Mouse (Mus musculus) gastrocnemius, postnatal 14 days (tissue): Measurements from ENCODE around the gene Igfbp5. TPM values are rescaled to one million over a fixed set of nuclear protein-coding genes. Genes with fewer than 3 reads are reported as not detected.

Source experiments
- DNase-seq: peaks from one replicate; pipeline ENCODE4 v3.0.0; 2021; ENCODE audit warnings: mixed read lengths
- intact Hi-C: fragments of 180-260 bp; cut with DNase I; formaldehyde crosslinking; loops from one replicate; pipeline ENCODE4 v1.15.1; 2025; ENCODE audit warnings: low total_unique reads
- total RNA-seq, 2 experiments: library from RNA; stranded (reverse); gene quantifications; 2 replicates each; pipeline ENCODE4 v1.2.3; 2021

The Igfbp5 gene
- total RNA-seq, 2 experiments from 2014 or later: 254 to 324 TPM

DNA sequence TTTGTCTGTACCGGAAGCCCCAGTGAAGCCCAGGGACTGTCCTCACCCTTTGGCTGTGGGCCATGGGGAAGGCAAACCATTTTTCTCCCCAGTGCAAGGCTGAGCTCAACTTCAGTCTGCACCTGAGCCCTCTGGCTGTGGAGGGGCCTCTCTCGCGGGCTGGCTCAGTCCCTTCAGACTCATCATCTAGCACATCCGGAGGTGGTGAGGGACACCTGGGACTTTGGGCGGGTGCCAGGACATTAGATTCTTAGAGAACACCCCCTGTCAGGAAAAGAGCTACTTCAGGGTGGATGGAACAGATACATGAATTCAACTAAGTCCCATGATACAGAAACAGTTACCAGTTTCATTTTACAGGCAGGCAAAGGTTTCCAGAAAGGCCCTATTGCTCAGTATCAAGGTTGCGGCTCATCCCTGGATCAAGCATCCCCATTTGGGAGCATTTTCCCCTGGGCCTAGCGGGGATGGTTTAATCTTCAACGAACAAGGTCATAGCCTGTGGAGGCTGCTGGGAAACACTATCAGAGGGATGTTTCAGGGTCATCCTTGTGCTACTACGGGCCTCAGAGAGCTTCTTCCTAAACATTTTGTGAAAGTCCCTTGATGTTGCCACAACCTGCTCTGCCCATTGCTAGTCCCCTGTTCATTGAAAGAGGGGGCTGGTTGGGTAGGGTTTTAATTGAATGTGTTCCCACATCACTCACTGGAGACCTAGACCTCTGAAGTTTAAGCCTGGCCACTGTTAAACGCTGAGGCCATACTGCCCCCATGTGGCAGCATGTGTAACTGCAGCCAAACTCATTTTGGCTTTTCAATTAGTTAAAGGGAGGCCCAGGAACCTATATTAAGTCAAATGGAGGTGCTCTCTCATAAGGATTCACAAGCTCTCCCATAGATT, 20.1 kb downstream of the Igfbp5 start:
- intact Hi-C loops: loop anchor here (2.0 kb wide), 1 partner anchor 134 kb away; no protein-coding TSS in a partner anchor
- no peak for DNase-seq

- intact Hi-C loops: loop anchor here (2.0 kb wide), 1 partner anchor 133 kb away; no protein-coding TSS in a partner anchor
- no peak for DNase-seq
Observed at GRCm38 (mm10) chr1:72853759-72854158, 20.9 kb downstream of the Igfbp5 start.

GRCm38 (mm10) chr1:72849037-72849436, 25.6 kb downstream of the Igfbp5 start:
- intact Hi-C loops: no loop called here

GRCm38 (mm10) chr1:72847849-72848380, 26.8 kb downstream of the Igfbp5 start:
- intact Hi-C loops: no loop called here

More at GRCm38 (mm10) chr1:72849037-72849436, 25.6 kb downstream of the Igfbp5 start:
- no peak for DNase-seq

DNA sequence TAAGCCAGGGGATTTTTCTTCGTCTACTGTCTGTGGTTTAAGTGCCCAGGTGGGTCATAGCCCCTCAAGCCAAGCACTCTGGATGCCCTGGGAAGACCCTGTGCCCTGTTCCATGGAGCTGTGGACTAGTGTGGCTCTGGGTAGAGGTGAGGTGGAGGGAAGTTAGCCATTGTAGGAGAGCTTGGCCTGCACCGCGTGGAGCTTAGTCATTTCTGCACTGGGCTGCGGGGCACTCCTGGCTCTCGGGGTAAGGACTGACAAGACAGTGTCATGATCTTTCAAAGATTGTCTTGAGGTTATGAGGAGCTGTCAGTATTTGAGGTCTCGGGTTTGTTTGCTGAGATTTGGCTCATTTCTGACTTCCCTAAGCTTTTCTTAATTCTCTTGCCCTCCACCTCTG, 30.0 kb downstream of the Igfbp5 start:
- no peak for DNase-seq
- intact Hi-C loops: no loop called here

More at GRCm38 (mm10) chr1:72847849-72848380, 26.8 kb downstream of the Igfbp5 start:
- no peak for DNase-seq

DNA sequence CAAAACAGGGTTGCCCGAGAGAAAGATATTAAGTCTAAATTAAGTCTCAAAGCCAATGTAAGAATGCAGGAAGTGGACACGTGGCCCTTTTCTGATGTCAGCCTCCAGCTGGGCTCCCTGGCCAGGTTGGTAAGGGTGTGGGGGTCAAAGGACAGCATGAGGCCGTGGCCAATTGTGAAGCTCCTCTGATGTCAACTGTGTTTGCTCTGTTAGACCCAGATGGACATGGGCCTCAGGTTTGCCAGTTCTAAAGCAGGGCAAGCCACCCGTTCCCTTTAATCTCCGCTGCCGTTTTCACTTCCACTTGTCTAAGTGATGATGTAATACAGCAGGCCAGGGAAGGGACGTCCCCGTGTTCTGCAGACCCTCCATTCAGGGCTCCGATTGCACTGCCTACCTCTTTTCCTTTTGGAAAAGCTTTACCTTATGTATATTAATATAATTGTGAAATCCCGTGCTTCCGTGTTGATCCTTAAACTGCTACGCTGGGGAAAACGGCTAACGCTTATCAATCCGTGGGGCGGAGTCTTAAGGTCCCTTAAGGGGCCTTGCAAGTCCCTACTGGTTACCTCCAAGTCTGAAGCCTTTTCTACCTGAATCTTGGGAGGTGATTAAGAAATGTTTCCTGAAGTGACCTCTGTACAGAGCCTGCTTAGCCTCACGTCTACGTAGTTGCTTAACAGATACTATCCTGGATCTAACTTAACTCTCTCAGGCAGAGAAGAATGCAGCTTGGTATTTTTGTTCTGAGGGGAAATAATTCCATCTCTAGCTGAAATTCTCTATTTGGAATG, 31.8 kb downstream of the Igfbp5 start:
- DNase-seq: no peak
- intact Hi-C loops: no loop called here

GRCm38 (mm10) chr1:72839791-72840190, 34.9 kb downstream of the Igfbp5 start:
- intact Hi-C loops: no loop called here
- no peak for DNase-seq

DNA sequence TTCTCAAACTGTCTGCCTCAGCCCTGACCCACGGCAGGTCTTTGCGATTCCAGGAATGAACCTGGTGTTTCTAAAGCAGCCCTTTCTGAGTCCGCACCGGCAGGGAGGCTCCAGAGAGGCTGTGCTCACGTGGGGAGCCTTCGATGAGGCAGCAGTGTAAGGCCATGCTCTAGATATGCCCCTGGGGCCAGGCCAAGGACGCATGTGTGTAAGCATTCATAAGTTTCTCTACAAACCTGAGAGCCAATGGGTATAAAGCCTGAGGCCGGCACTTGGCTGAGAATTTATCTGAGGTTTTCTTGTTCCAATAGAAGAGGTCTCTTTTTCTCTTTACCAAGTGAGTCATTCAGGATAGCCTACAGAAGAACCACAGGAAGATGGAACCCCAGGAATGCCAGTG, 35.3 kb downstream of the Igfbp5 start:
- intact Hi-C loops: no loop called here

GRCm38 (mm10) chr1:72833563-72833962, 41.1 kb downstream of the Igfbp5 start:
- no peak for DNase-seq
- intact Hi-C loops: no loop called here

More for the DNA sequence above, 35.3 kb downstream of the Igfbp5 start:
- no peak for DNase-seq

GRCm38 (mm10) chr1:72832715-72833153, 42.0 kb downstream of the Igfbp5 start:
- no peak for DNase-seq
- intact Hi-C loops: no loop called here

GRCm38 (mm10) chr1:72830485-72830884, 44.2 kb downstream of the Igfbp5 start:
- DNase-seq: no peak
- intact Hi-C loops: no loop called here

DNA sequence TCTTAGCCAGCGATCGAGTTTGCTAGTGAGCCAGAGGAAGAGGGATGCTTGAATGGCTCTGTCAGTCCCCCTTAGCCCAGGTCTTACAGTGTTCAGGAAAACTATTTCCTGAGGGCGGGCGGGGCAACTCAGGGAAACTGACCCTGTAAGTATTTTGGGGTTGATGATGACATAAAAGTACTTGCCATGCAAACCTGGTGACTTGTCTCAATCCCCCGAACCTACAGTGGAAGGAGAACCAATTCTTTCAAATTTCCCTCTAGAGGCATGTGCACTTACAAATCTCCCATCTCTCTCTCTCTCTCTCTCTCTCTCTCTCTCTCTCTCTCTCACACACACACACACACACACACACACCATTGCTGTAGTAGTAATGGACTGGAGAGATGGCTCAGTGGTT, 45.8 kb downstream of the Igfbp5 start:
- DNase-seq: no peak
- intact Hi-C loops: no loop called here

- intact Hi-C loops: no loop called here
- DNase-seq: no peak
Observed at GRCm38 (mm10) chr1:72827411-72828315, 47.0 kb downstream of the Igfbp5 start.

DNA sequence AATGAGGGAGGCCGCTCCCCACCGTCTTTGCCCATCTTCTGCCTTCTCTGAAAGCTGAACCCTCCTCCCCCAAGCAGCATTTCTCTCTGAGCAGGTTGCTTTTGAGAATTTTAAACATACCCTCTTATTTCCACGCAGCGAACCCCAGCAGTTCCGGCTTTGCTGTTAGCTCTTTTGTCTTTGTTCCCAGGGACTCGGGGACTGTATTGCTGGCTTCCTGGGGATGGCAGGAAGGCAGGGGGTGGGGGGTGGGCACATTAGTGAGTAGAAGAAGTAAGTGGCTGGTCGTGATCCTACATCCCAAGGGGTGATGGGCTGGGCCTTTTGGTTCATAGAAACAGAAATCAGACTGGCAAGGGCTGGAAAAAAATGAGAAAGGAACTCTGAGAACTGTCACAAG, 47.8 kb downstream of the Igfbp5 start:
- intact Hi-C loops: no loop called here

GRCm38 (mm10) chr1:72826446-72826845, 48.2 kb downstream of the Igfbp5 start:
- intact Hi-C loops: no loop called here
- DNase-seq: no peak

More for the DNA sequence above, 47.8 kb downstream of the Igfbp5 start:
- DNase-seq: no peak

GRCm38 (mm10) chr1:72825921-72826320, 48.8 kb downstream of the Igfbp5 start:
- DNase-seq: no peak
- intact Hi-C loops: no loop called here

GRCm38 (mm10) chr1:72825286-72825685, 49.4 kb downstream of the Igfbp5 start:
- intact Hi-C loops: no loop called here

DNA sequence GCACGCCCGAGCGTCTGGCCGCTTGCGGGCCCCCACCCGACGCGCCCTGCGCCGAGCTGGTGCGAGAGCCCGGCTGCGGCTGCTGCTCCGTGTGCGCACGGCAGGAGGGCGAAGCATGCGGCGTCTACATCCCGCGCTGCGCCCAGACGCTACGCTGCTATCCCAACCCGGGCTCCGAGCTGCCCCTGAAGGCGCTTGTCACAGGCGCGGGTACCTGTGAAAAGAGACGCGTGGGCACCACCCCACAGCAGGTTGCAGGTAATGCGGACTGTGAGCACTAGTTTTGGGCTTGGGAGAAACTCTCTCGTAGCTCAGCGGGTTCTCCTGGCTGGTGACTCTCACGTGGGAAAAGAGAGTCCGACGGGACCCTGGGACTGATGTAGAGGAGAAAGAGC, 50.0 kb downstream of the Igfbp5 start:
- DNase-seq: no peak
- intact Hi-C loops: no loop called here

More at GRCm38 (mm10) chr1:72825286-72825685, 49.4 kb downstream of the Igfbp5 start:
- peak; percentile 34 for DNase-seq
